Mouse (Mus musculus) myocyte (in vitro differentiated cells): ENCODE results near the gene Zfp652. TPM values are rescaled to one million over a fixed set of nuclear protein-coding genes. Genes with fewer than 3 reads are reported as not detected.

Experiments
- H3K27me3 ChIP-seq: one replicate; pipeline ENCODE4 v1.6.1; 2011; ENCODE audit not compliant: control insufficient read depth, insufficient read depth, insufficient read length
- H3K36me3 ChIP-seq: one replicate; pipeline ENCODE4 v1.6.1; 2011; ENCODE audit not compliant: control insufficient read depth, insufficient read depth
- H3K4me2 ChIP-seq: one replicate; pipeline ENCODE4 v1.6.1; 2011; ENCODE audit warnings: low read depth, control low read depth
- H3K4me3 ChIP-seq: one replicate; pipeline ENCODE4 v1.5.1; 2011; ENCODE audit warnings: mild to moderate bottlenecking, control low read depth, moderate library complexity
- H3K79me2 ChIP-seq: one replicate; pipeline ENCODE4 v1.6.1; 2011; ENCODE audit not compliant: control insufficient read depth, insufficient read depth
- H3ac ChIP-seq: one replicate; pipeline ENCODE4 v1.6.1; 2011; ENCODE audit not compliant: control insufficient read depth, insufficient read length
- CEBPB ChIP-seq: IDR thresholded peaks from 2 replicates; pipeline ENCODE4 v1.6.1; 2011; ENCODE audit warnings: mild to moderate bottlenecking, moderate library complexity; ENCODE audit not compliant: poor library complexity, insufficient read depth, severe bottlenecking
- E2F4 ChIP-seq: IDR thresholded peaks from one replicate; pipeline ENCODE4 v1.6.1; 2011; ENCODE audit warnings: mild to moderate bottlenecking, control low read depth, moderate library complexity; ENCODE audit not compliant: insufficient read depth
- MAX ChIP-seq: IDR thresholded peaks from one replicate; pipeline ENCODE4 v1.6.1; 2011; ENCODE audit warnings: low read depth, mild to moderate bottlenecking, control low read depth
- MYOD1 ChIP-seq, 3 experiments: IDR thresholded peaks; one replicate each; pipeline ENCODE4 v1.6.1; 2011; ENCODE audit warnings: control low read depth in 2 of 3, low read depth in 2 of 3, mild to moderate bottlenecking in 2 of 3, moderate library complexity in 1 of 3; ENCODE audit not compliant: insufficient read length in 2 of 3, control insufficient read depth in 1 of 3
- MYOG ChIP-seq, 3 experiments: IDR thresholded peaks; one replicate each; pipeline ENCODE4 v1.6.1; 2011; ENCODE audit warnings: control low read depth in 2 of 3, low read depth in 2 of 3, mild to moderate bottlenecking in 2 of 3; ENCODE audit not compliant: insufficient read length in 2 of 3, control insufficient read depth in 1 of 3, insufficient read depth in 1 of 3
- POLR2A ChIP-seq: IDR thresholded peaks from one replicate; pipeline ENCODE4 v1.6.1; 2011; ENCODE audit warnings: low read depth, mild to moderate bottlenecking, control low read depth, moderate library complexity; ENCODE audit not compliant: insufficient read length
- POLR2AphosphoS2 ChIP-seq: IDR thresholded peaks from one replicate; pipeline ENCODE4 v1.6.1; 2011; ENCODE audit warnings: low read depth, control low read depth; ENCODE audit not compliant: insufficient read length
- REST ChIP-seq: IDR thresholded peaks from one replicate; pipeline ENCODE4 v1.6.1; 2011; ENCODE audit warnings: mild to moderate bottlenecking, control low read depth, moderate library complexity; ENCODE audit not compliant: insufficient read depth, insufficient read length
- SRF ChIP-seq: IDR thresholded peaks from one replicate; pipeline ENCODE4 v1.6.1; 2011; ENCODE audit warnings: low read depth; ENCODE audit not compliant: control insufficient read depth, insufficient read length
- TCF12 ChIP-seq: IDR thresholded peaks from one replicate; pipeline ENCODE4 v1.6.1; 2011; ENCODE audit warnings: mild to moderate bottlenecking, control low read depth; ENCODE audit not compliant: poor library complexity, insufficient read depth, severe bottlenecking
- TCF3 ChIP-seq: IDR thresholded peaks from one replicate; pipeline ENCODE4 v1.6.1; 2011; ENCODE audit warnings: low read depth, control low read depth; ENCODE audit not compliant: insufficient read length
- USF1 ChIP-seq: IDR thresholded peaks from one replicate; pipeline ENCODE4 v1.6.1; 2011; ENCODE audit warnings: low read depth, mild to moderate bottlenecking, control low read depth, moderate library complexity
- polyA plus RNA-seq: library from polyadenylated mRNA; unstranded; fragments of >200 nt; fragmentation: generic; extraction: Trizol; gene quantifications from one replicate; pipeline ENCODE4 v1.2.1, GENCODE M21; 2012; ENCODE audit warnings: missing spikeins

The Zfp652 gene
- polyA plus RNA-seq, 1 experiment: 6.4 TPM

DNA sequence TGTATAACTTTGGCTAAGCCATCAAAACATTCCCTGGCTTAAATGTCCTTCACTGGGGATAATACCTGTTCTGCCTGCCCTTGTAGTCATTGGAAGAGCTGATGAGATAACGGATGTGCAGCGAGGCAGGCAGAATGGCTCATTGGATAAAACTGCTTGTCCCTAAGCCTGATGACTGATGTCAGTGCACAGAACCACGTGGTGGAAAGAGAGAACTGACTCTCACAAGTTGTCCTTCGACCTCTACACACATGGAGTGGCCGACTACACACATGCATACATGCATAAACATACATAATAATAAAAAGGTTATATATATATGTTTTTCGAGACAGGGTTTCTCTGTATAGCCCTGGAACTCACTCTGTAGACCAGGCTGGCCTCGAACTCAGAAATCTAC lies 2.0 kb upstream of the Zfp652 start:
- Histone ChIP-seq H3K36me3 (no peaks in the 10 kb centered on the region), H3K27me3 (peaks cover 6% of the 10 kb centered on the region), H3K79me2 (peaks cover 4% of the 10 kb centered on the region), H3K4me3 (no peak overlapping the region), H3K4me2 (no peak overlapping the region), H3ac (no peak overlapping the region)
- TF ChIP-seq MYOG (IDR thresholded peaks at IDR 0.05; ENCODE audit: control insufficient read depth in 1 of 3, insufficient read depth in 1 of 3, insufficient read length in 2 of 3, low read depth in 2 of 3) (no peak), TCF3 (no peak), POLR2A (no peak), CEBPB (no peak), MYOD1 (IDR thresholded peaks at IDR 0.05; ENCODE audit: control insufficient read depth in 1 of 3, insufficient read length in 2 of 3, low read depth in 2 of 3) (no peak), POLR2AphosphoS2 (no peak), REST (no peak), MAX (no peak), SRF (no peak), E2F4 (no peak), TCF12 (no peak), USF1 (no peak)

DNA sequence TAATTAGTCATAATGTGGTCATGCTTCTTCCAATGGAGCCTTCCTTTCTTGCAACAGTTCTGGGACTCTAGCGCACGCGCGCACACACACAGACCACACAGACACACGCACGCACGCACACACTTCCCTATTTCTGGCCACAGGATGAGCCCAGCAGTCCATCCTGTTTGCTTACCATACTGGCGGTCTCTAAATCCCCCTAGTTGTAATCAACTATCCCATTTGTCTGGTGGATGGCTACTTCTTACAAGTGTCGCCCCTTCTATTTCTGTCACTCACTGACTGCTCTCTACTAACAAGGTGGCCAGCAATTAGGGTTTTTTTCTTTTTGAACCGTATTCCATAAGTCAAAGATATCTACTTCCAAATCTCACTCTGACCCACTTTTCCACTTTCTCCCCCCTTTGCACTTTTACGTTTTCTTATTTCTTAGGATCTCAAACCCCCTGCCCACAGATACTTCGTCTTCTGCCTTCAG lies 349 bp upstream of the Zfp652 start:
- Histone ChIP-seq H3K79me2 (peaks cover 11% of the 10 kb centered on the region), H3ac (peak overlapping the region; percentile 56), H3K27me3 (no peaks in the 10 kb centered on the region), H3K36me3 (no peaks in the 10 kb centered on the region), H3K4me3 (peak overlapping the region; percentile 55), H3K4me2 (peak overlapping the region; percentile 78)
- TF ChIP-seq E2F4 (no peak), MYOD1 (IDR thresholded peaks at IDR 0.05; ENCODE audit: control insufficient read depth in 1 of 3, insufficient read length in 2 of 3, low read depth in 2 of 3) (no peak), SRF (no peak), POLR2A (no peak), USF1 (no peak), POLR2AphosphoS2 (no peak), REST (no peak), MYOG (IDR thresholded peaks at IDR 0.05; ENCODE audit: control insufficient read depth in 1 of 3, insufficient read depth in 1 of 3, insufficient read length in 2 of 3, low read depth in 2 of 3) (no peak), CEBPB (no peak), TCF3 (no peak), MAX (no peak), TCF12 (no peak)

DNA sequence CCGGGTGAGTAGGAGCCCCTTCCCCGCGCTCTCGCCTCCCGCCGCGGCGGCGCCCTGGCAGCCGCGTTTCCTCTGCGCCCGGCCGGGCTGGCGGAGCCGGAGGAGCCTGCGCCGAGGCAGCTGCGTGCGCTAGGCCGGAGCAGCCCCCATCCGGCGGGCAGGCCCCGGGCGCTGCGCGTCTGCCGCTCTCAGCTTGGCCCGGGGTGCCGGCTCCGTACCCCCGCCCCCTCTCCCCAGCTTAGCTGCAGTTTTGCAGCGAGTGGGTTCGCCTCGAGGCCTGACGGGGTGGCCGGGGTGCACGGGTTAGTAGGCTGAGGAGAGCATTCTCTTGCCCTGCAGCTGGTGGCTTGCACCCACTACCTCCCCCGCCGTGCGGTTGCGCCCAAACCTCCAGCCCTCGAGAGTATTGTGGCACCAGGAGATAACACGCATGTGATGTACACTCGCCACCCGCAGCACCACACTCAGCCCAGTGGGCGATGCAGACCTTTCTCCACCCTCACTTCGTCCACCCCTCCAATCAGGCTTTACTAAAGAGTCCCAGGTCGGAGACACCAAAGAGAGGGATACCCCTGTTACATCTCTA lies 845 bp downstream of the Zfp652 start:
- H3K36me3 ChIP-seq: no peaks in the 10 kb centered on the region
- TF ChIP-seq MYOG (IDR thresholded peaks at IDR 0.05; ENCODE audit: control insufficient read depth in 1 of 3, insufficient read depth in 1 of 3, insufficient read length in 2 of 3, low read depth in 2 of 3) (no peak), MYOD1 (IDR thresholded peaks at IDR 0.05; ENCODE audit: control insufficient read depth in 1 of 3, insufficient read length in 2 of 3, low read depth in 2 of 3) (no peak), SRF (no peak), POLR2A (peak; percentile 48), CEBPB (no peak), REST (no peak)
- H3K27me3 ChIP-seq: no peaks in the 10 kb centered on the region
- peak overlapping the region; percentile 56 for H3ac ChIP-seq
- peaks cover 12% of the 10 kb centered on the region for H3K79me2 ChIP-seq
- peak overlapping the region; percentile 55 for H3K4me3 ChIP-seq
- H3K4me2 ChIP-seq: peak overlapping the region; percentile 99

DNA sequence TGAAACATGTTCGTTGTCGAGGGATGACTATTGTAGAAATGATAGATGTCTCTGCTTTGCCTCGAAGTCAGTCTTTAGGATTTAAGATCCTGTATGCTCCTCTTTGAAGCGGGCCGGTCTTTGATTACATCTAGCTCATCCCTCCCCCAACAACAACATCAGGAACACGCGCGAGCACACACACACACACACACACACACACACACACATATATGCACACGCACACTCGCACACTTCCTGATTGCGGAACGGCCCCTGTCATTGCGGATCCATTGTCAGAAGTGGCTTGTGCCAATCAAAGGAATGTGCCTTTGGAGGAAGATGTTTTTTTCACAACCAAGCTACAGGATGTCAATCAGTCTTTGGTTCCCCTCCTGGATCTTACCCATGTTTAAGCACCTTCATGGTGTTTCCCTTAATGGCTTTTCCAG lies 1.4 kb downstream of the Zfp652 start:
- no peak for TF ChIP-seq MYOG (IDR thresholded peaks at IDR 0.05; ENCODE audit: control insufficient read depth in 1 of 3, insufficient read depth in 1 of 3, insufficient read length in 2 of 3, low read depth in 2 of 3)
- no peak for TF ChIP-seq REST
- no peak for TF ChIP-seq MYOD1 (IDR thresholded peaks at IDR 0.05; ENCODE audit: control insufficient read depth in 1 of 3, insufficient read length in 2 of 3, low read depth in 2 of 3)
- TF ChIP-seq POLR2A: no peak
- no peak for TF ChIP-seq USF1
- TF ChIP-seq SRF: no peak
- no peak for TF ChIP-seq TCF3
- no peak for TF ChIP-seq E2F4
- no peak for TF ChIP-seq TCF12
- no peak for TF ChIP-seq CEBPB
- Histone ChIP-seq H3ac (peak overlapping the region; percentile 56), H3K79me2 (peaks cover 12% of the 10 kb centered on the region), H3K4me2 (peak overlapping the region; percentile 99), H3K27me3 (no peaks in the 10 kb centered on the region), H3K4me3 (peak overlapping the region; percentile 55), H3K36me3 (no peaks in the 10 kb centered on the region)
